Mouse (Mus musculus) C2C12 (cell line): Measurements from ENCODE around the gene Bad.

Source experiments
- CEBPB ChIP-seq: IDR thresholded peaks from one replicate; pipeline ENCODE4 v1.6.1; 2011; ENCODE audit warnings: low read depth, mild to moderate bottlenecking, control low read depth, moderate library complexity
- CTCF ChIP-seq: IDR thresholded peaks from one replicate; pipeline ENCODE4 v1.5.1; 2011; ENCODE audit not compliant: control insufficient read depth, insufficient read depth, insufficient read length
- MYOD1 ChIP-seq: IDR thresholded peaks from one replicate; pipeline ENCODE4 v1.6.1; 2011; ENCODE audit warnings: low read depth; ENCODE audit not compliant: control insufficient read depth, insufficient read length
- MYOG ChIP-seq: IDR thresholded peaks from one replicate; pipeline ENCODE4 v1.6.1; 2011; ENCODE audit not compliant: control insufficient read depth, insufficient read length; ENCODE audit errors: extremely low read depth

- no peak for TF ChIP-seq MYOD1
- TF ChIP-seq CTCF, result no peak
- TF ChIP-seq CEBPB, result no peak
- TF ChIP-seq MYOG, result no peak
These were observed 10.7 kb upstream of the Bad start for GRCm38 (mm10) chr19:6931002-6931401.
